Mouse (Mus musculus) lung, embryonic 16.5 days (tissue): Measurements from ENCODE around the gene Slc37a1. TPM values are rescaled to one million over a fixed set of nuclear protein-coding genes. Genes with fewer than 3 reads are reported as not detected.
"Not testable (repeated sequence)": the region's sequence is repeated elsewhere in the genome, so short reads cannot be mapped to it uniquely, and the experiment has no call there.

Experiments
- ATAC-seq: fragments of 200-750 bp; cut with Nextera tagmentation; 2 replicates; pipeline ENCODE4 v1.8.0; 2017; ENCODE audit warnings: low read depth, mild to moderate bottlenecking, moderate library complexity
- H3K27ac ChIP-seq: fragments of 300-500 bp; sonication (generic); 2 replicates; pipeline ENCODE4 v1.5.1; 2014; ENCODE audit warnings: mild to moderate bottlenecking, control low read depth, low read length
- H3K27me3 ChIP-seq: fragments of 300-500 bp; sonication (generic); 2 replicates; pipeline ENCODE4 v1.6.1; 2014; ENCODE audit warnings: low read depth, low read length, mixed read lengths; ENCODE audit not compliant: control insufficient read depth, insufficient read depth
- H3K36me3 ChIP-seq: fragments of 300-500 bp; sonication (generic); 2 replicates; pipeline ENCODE4 v1.6.1; 2014; ENCODE audit warnings: low read length; ENCODE audit not compliant: control insufficient read depth, insufficient read depth
- H3K4me1 ChIP-seq: fragments of 300-500 bp; sonication (generic); replicated peaks from 2 replicates; pipeline ENCODE4 v1.6.1; 2014; ENCODE audit warnings: low read length, mixed read lengths; ENCODE audit not compliant: control insufficient read depth, insufficient read depth
- H3K4me2 ChIP-seq: fragments of 300-500 bp; sonication (generic); 2 replicates; pipeline ENCODE4 v1.6.1; 2014; ENCODE audit warnings: low read depth, low read length, control low read depth
- H3K4me3 ChIP-seq: fragments of 300-500 bp; sonication (generic); 2 replicates; pipeline ENCODE4 v1.5.1; 2014; ENCODE audit warnings: mild to moderate bottlenecking, low read length, control low read depth
- H3K9ac ChIP-seq: fragments of 300-500 bp; sonication (generic); 2 replicates; pipeline ENCODE4 v1.6.1; 2014; ENCODE audit warnings: low read length, control low read depth
- H3K9me3 ChIP-seq: fragments of 300-500 bp; sonication (generic); 2 replicates; pipeline ENCODE4 v1.6.1; 2016; ENCODE audit warnings: low read length; ENCODE audit not compliant: control insufficient read depth
- WGBS: fragments of 180-500 bp; shearing (Covaris S2); extraction: QIAGEN DNeasy Blood & Tissue Kit; methylation state at CpG from one replicate; pipeline ENCODE4 v1.1.7; 2014; 5-methylcytosine and 5-hydroxymethylcytosine counted together
- polyA plus RNA-seq: library from polyadenylated mRNA; unstranded; fragments of >200 nt; fragmentation: Nextera tagmentation; extraction: Ambion mirVana; gene quantifications from 2 replicates; pipeline ENCODE4 v1.2.1, GENCODE M21; 2015

The Slc37a1 gene
- polyA plus RNA-seq, 1 experiment from 2014 or later, result 13.4 TPM

DNA sequence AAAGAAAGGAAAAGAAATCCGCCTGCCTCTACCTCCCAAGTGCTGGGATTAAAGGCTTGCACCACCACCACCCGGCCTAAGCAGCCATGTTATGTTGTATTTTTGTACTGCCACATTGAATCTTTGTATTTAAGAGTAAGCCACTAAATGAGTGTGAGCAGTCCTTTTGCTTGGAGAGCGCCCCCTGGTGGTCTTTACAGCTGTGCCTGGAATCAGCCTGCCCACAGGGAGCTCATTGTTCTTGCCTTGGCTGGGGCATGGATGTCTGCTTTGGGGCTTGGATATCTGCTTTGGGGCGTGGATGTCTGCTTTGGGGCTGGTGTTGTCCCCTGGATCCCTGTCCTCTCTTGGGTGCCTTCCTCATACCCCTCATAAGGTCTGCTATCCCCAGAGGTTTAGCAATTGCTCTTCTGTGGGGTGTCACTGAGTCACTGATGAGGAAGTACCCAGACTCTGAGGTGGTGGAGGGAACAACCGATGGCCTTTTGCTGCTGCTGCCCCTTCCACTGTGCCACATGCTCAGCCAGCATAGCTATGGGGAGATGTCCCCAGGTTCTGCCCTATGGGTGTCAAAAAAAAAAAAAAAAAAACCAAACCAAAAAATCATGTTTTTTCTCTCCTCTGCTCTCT lies 57.7 kb downstream of the Slc37a1 start:
- WGBS, result 36% methylated on average over 5 of the region's 5 CpGs
- peak; percentile 64; the same call in 1 of the 2 replicates for ATAC-seq

DNA sequence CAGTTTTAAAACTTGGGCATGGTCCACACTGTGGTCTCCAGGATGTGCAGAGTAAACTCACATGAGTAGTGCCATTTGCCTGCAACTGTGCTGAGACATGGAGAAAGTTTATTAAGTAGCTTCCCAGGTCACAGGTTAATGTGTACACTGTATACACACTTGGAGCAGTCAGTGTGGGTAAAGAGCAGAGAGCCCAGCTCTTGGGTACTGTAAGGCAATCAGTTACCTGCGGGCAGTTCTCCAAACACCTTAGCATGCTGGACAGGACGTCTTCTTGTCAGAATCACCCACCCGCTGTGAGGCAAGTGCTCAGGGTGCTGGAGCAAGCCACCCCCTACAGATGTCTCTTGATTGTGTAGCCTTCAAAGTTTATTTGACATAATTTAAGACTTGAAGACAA lies 58.2 kb downstream of the Slc37a1 start:
- Histone ChIP-seq H3K4me2 (no peak overlapping the region), H3K36me3 (no peaks in the 10 kb centered on the region; the same call in 1 of the 2 replicates), H3K27ac (no peak overlapping the region), H3K4me3 (no peak overlapping the region), H3K27me3 (no peaks in the 10 kb centered on the region), H3K9me3 (no peaks in the 10 kb centered on the region), H3K9ac (no peak overlapping the region), H3K4me1 (no peaks in the 10 kb centered on the region)
- WGBS, result 70% methylated on average over 3 of the region's 3 CpGs
- ATAC-seq, result no peak

More for the DNA sequence above, 57.7 kb downstream of the Slc37a1 start:
- H3K4me2 ChIP-seq, result no peak overlapping the region
- H3K4me3 ChIP-seq, result no peak overlapping the region
- no peak overlapping the region for H3K27ac ChIP-seq
- H3K27me3 ChIP-seq, result no peaks in the 10 kb centered on the region
- H3K36me3 ChIP-seq, result no peaks in the 10 kb centered on the region; the same call in 1 of the 2 replicates
- no peaks in the 10 kb centered on the region for H3K9me3 ChIP-seq
- H3K4me1 ChIP-seq, result no peaks in the 10 kb centered on the region
- no peak overlapping the region for H3K9ac ChIP-seq

DNA sequence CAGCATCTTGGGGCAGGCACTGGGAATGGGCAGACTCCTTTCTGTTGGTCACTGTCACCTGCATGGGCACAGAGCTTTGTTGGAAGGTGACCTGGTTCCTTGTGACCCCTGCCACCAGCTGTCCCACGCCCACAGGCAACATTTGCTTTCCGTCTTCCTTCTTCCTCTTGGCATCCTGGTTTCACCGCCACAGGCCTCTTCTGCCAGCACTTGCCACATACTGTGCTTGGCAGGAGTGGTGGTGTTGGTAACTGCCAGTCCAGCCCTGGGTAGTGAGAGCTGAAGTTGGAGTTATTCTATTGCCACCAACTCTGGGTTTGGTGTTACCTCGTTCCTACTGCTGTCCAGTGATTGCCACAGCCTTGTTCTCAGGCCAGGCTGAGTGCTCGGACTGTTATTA lies 61.5 kb downstream of the Slc37a1 start:
- H3K9ac ChIP-seq, result no peak overlapping the region
- H3K4me1 ChIP-seq, result no peaks in the 10 kb centered on the region
- H3K9me3 ChIP-seq, result no peaks in the 10 kb centered on the region
- no peak overlapping the region for H3K27ac ChIP-seq
- no peak overlapping the region for H3K4me2 ChIP-seq
- no peak for ATAC-seq
- H3K27me3 ChIP-seq, result no peaks in the 10 kb centered on the region
- WGBS, result 84% methylated on average over 5 of the region's 5 CpGs
- H3K4me3 ChIP-seq, result no peak overlapping the region
- no peaks in the 10 kb centered on the region; the same call in 1 of the 2 replicates for H3K36me3 ChIP-seq

DNA sequence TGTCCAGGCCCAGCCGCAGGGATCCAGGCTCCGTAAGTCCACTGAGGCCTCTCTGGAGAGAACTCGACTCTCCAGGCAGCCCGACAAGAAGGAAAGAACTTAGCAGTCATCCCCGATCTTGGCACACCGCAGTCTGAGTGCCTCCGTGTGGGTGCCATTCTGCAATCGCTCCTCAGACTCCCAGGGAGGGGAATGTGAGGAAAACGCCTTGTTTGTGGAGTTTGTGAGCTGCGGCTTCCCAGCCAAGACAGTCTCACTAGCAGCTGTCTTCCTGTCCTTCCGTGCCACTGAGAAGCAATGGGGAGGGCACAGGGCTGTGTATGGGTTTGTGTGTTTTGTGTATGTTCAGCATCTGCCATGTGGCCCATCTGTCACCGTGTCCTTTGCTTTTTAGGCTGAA lies 62.8 kb downstream of the Slc37a1 start:
- no peak overlapping the region for H3K27ac ChIP-seq
- no peaks in the 10 kb centered on the region for H3K9me3 ChIP-seq
- no peak overlapping the region for H3K4me3 ChIP-seq
- WGBS, result 67% methylated on average over 12 of the region's 12 CpGs
- no peak for ATAC-seq
- no peaks in the 10 kb centered on the region for H3K4me1 ChIP-seq
- H3K9ac ChIP-seq, result no peak overlapping the region
- no peak overlapping the region for H3K4me2 ChIP-seq
- H3K27me3 ChIP-seq, result no peaks in the 10 kb centered on the region
- no peaks in the 10 kb centered on the region; the same call in 1 of the 2 replicates for H3K36me3 ChIP-seq

DNA sequence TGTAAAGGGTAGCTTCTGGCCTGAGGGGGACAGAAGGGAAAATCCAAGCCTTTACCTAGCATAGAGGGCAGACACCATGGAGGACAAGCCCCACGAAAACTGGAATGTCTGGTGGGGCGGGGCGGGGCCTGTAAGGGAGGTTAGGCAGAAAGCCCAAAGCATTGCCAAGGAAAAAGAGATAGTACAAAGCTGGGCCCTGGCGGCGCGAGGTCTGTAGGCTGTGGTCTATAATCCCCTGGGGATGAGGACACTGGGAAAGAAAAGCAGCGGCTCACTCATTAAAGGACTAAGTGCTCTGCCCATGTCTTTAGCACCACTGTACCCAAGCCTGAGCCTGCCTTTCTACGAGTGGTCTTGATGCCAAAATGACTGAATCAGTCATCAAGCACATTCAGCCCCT lies 65.4 kb downstream of the Slc37a1 start:
- Histone ChIP-seq H3K27me3 (no peaks in the 10 kb centered on the region), H3K9ac (no peak overlapping the region), H3K36me3 (no peaks in the 10 kb centered on the region), H3K9me3 (no peaks in the 10 kb centered on the region), H3K4me2 (no peak overlapping the region), H3K4me3 (no peak overlapping the region), H3K4me1 (no peaks in the 10 kb centered on the region), H3K27ac (no peak overlapping the region)
- WGBS, result 60% methylated on average over 8 of the region's 8 CpGs
- ATAC-seq, result 0 out of 2 replicates have a peak, but pooled peaks have one; percentile 10

DNA sequence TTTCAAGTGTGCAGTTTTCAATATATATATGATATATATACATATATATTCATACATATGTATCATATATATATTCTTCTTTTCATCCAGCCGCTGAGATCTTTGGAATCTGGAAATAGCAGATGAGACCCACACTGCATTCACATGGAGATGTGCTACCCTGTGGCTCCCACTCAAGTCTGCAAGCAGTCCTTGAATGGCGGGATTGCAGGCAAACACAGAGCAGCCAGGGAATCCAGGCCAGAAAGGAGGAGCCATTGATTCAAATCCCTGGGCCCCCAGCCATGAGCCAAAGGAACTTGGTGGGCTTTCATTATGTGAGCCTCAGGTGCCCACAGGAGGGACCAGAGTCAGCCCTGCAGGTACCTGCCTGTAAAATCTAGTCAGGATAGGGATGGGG lies 66.7 kb downstream of the Slc37a1 start:
- Histone ChIP-seq H3K27me3 (no peaks in the 10 kb centered on the region), H3K9ac (no peak overlapping the region), H3K4me3 (no peak overlapping the region), H3K27ac (no peak overlapping the region), H3K36me3 (no peaks in the 10 kb centered on the region), H3K9me3 (no peaks in the 10 kb centered on the region), H3K4me2 (no peak overlapping the region), H3K4me1 (no peaks in the 10 kb centered on the region)
- no peak for ATAC-seq
- 83% methylated on average over 2 of the region's 2 CpGs for WGBS

DNA sequence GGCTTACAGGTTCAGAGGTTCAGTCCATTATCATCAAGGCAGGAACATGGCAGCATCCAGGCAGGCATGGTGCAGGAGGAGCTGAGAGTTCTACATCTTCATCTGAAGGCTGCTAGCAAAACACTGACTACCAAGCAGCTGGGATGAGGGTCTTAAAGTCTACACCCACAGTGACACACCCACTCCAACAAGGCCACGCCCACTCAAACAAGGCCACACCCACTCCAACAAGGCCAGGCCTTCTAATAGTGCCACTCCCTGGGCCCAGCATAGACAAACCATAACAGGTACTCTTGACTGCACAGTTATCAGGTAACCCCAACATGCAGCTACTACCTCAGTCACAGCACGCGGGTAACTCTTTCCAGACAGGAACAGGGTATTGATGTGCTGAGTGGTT lies 68.1 kb downstream of the Slc37a1 start:
- H3K9me3 ChIP-seq, ATAC-seq, H3K27me3 ChIP-seq, H3K36me3 ChIP-seq, H3K4me2 ChIP-seq, H3K4me3 ChIP-seq, H3K9ac ChIP-seq, H3K27ac ChIP-seq, H3K4me1 ChIP-seq: not testable (repeated sequence)
- WGBS, result 66% methylated on average over 3 of the region's 3 CpGs

DNA sequence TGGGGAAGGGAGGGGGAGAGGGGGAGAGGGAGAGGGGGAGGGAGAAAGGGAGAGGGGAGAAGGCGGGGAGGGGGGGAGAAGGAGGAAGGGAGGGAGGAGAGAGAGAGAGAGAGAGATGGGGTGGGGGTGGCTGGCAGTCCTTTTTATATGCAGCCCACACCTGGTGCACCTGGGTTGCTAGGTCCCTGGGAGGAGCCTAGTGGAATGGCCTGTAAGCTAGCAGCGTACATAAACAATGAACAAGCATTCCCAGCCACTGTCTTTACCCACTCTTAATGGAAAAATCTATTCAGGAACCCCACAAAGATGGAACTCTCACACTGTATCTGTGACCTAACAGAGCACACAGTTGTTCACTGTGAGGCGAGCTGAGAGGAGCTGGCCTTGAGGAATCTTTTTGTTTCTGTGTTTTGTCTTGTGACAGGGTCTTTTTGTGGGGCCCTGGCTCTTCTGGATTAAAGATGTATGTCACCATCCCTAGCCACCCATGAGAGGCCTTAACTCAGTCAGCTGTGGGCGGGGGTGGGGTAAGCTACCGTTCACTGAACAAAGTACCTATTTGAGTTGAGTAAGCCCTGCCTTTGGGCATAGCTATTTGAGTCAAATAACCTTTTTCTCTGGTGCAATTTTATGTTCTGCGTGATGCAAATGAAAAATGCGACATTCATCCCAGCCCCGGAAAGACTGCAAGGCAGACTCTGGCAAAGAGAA lies 69.4 kb downstream of the Slc37a1 start:
- Histone ChIP-seq H3K9me3 (no peaks in the 10 kb centered on the region), H3K4me1 (no peaks in the 10 kb centered on the region), H3K27me3 (no peaks in the 10 kb centered on the region), H3K36me3 (no peaks in the 10 kb centered on the region), H3K9ac (no peak overlapping the region), H3K27ac (no peak overlapping the region), H3K4me3 (no peak overlapping the region), H3K4me2 (no peak overlapping the region)
- 45% methylated on average over 8 of the region's 8 CpGs for WGBS
- no peak for ATAC-seq

DNA sequence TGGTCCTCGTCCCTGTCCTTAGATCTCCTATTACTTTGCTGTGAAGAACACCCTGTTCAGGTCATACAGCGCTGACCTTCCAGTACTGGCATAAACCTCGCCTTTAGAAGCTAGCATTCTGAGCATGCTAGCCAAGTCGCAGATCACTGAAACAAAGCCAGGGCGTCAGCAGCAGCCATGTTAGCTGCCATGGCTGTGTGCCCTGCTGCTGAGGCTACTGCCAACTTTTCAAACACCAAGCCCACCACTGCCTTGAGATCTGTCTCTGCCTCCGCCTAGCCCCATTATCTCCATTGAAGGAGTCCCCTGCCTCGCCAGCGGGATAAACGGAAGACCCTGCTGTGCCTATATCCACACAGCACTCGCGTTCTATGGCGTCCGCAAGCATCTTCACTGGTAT lies 74.0 kb downstream of the Slc37a1 start:
- H3K4me3 ChIP-seq, result no peak overlapping the region
- 68% methylated on average over 13 of the region's 13 CpGs for WGBS
- no peaks in the 10 kb centered on the region for H3K4me1 ChIP-seq
- H3K36me3 ChIP-seq, result no peaks in the 10 kb centered on the region
- no peaks in the 10 kb centered on the region; the same call in 1 of the 2 replicates for H3K27me3 ChIP-seq
- no peak for ATAC-seq
- H3K9ac ChIP-seq, result no peak overlapping the region
- no peak overlapping the region for H3K27ac ChIP-seq
- no peaks in the 10 kb centered on the region for H3K9me3 ChIP-seq
- H3K4me2 ChIP-seq, result no peak overlapping the region
